Mouse (Mus musculus) ES-Bruce4 (cell line): ENCODE measurements around the gene Zfp574.

Experiments used
- CTCF ChIP-seq: IDR thresholded peaks from one replicate; pipeline ENCODE4 v1.8.1; 2011; ENCODE audit warnings: low read depth, low read length
- EP300 ChIP-seq: IDR thresholded peaks from 2 replicates; pipeline ENCODE4 v1.6.1; 2011; ENCODE audit warnings: low read depth, low read length; ENCODE audit not compliant: insufficient read depth

DNA sequence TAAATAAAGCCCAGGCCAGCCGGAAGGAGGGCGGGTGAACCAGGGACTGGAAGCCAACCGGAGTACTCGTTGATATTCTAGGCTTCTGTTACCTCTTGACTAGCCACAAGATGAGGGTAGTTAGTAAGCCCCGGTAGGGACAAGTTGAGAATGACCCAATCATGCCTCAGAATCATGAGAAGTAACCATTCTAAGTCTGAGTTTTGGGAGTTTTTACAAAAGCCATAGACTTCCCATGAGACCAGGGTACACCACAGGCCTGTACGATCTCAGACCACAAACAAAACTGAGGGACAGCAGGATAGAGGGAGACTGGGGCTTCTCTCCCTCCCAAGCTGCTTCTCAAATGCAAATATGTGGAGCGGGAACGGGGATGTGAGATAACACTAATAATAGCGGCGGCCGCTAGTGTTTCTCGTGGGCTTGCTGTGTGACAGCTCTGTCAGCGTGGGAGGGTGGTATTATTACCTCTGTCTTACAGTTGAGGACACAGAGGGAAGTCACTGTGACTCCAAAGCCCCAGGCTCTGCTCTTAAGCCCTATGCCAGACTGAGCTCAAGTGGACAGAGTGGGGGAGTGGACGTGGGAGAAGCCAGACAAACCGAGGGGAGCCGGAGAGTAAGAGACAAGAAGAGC lies 23.0 kb upstream of the Zfp574 start:
- TF ChIP-seq CTCF (no peak), EP300 (no peak)
